ENCODE assay signal across 8 mouse cellular contexts in the genomic region with DNA sequence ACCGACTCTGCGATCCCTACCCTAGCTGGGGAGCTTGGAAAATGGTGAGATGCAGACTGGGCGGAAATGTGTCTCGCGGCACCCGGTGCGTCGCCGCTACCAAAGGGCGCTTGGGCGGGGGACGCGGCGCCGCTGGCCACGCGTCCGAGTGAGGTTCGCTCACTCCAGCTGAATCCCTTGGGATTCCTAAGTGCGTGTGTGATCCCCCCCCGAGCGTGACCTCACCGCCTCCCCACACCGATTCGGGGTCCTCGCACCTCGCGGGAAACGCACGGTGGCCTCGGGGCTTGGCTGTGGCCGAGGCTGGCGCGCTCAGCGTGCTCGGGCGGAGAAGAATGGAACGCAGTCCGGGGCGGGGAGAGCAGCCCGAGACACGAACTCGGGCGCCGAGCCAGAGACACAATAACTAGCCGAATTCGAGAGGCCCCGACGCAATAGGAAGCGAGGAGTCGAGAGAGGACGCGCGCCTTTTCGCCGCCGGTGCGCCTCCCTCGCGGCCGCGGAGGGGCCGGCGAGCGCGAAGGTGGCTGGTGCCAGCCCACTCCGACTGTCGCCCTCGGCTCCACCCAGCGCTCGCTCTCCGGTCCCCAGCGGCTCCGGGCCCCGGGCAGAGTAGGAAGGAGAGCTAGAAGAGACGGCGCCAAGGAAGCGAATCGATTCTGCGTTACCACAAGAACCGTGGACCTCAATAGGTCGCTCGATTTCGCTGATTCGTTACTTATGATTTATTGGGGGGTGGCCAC. TPM values are rescaled to one million over a fixed set of nuclear protein-coding genes. Genes with fewer than 3 reads are reported as not detected.
DNase-seq lines count a peak whose midpoint lies in the region; ATAC-seq lines count a peak whose summit lies in the region.

A gene (minus strand): TSS at position 495 of the 743 bp plus-strand sequence.

- DNase-seq in 416B (ENCODE audit: low read depth): peak; percentile 70
- DNase-seq in adrenal gland, postnatal 10 days: peak; percentile 87
- no peak for DNase-seq in liver, embryonic 13.5 days
- DNase-seq in thymus, postnatal 0 days (ENCODE audit: low spot score): peak; percentile 44

- H3K4me3 ChIP-seq in embryonic facial prominence, embryonic 15.5 days (replicated peaks): peak within 1 kb of the TSS; percentile 89
- peak within 1 kb of the TSS; percentile 75 for H3K4me3 ChIP-seq in heart, embryonic 12.5 days
- H3K4me3 ChIP-seq in kidney, embryonic 16.5 days (ENCODE audit: low read length): peak within 1 kb of the TSS; percentile 88
- H3K4me3 ChIP-seq in liver, embryonic 13.5 days (replicated peaks): peak within 1 kb of the TSS; percentile 66
- peak within 1 kb of the TSS; percentile 88 for H3K4me3 ChIP-seq in neural tube, embryonic 12.5 days

- H3K36me3 ChIP-seq in embryonic facial prominence, embryonic 15.5 days: no peaks in the 10 kb centered on the region
- 0 out of 2 replicates have a peak, but pooled peaks cover 7% of the 10 kb centered on the region for H3K36me3 ChIP-seq in heart, embryonic 12.5 days
- 0 out of 2 replicates have a peak, but pooled peaks cover 3% of the 10 kb centered on the region for H3K36me3 ChIP-seq in kidney, embryonic 16.5 days (ENCODE audit: insufficient read depth, low read length)
- H3K36me3 ChIP-seq in liver, embryonic 13.5 days: 0 out of 2 replicates have a peak, but pooled peaks cover 5% of the 10 kb centered on the region
- H3K36me3 ChIP-seq in neural tube, embryonic 12.5 days: no peaks in the 10 kb centered on the region

- H3K9ac ChIP-seq in embryonic facial prominence, embryonic 15.5 days: peak within 1 kb of the TSS; percentile 91
- H3K9ac ChIP-seq in heart, embryonic 12.5 days: peak within 1 kb of the TSS; percentile 85
- peak within 1 kb of the TSS; percentile 98 for H3K9ac ChIP-seq in kidney, embryonic 16.5 days (replicated peaks; ENCODE audit: low read length)
- peak within 1 kb of the TSS; percentile 68 for H3K9ac ChIP-seq in liver, embryonic 13.5 days
- H3K9ac ChIP-seq in neural tube, embryonic 12.5 days: peak within 1 kb of the TSS; percentile 95

- H3K27me3 ChIP-seq in embryonic facial prominence, embryonic 15.5 days: no peaks in the 10 kb centered on the region
- no peaks in the 10 kb centered on the region for H3K27me3 ChIP-seq in heart, embryonic 12.5 days (replicated peaks)
- H3K27me3 ChIP-seq in kidney, embryonic 16.5 days (ENCODE audit: insufficient read depth, low read length): no peaks in the 10 kb centered on the region
- H3K27me3 ChIP-seq in liver, embryonic 13.5 days: peaks cover 55% of the 10 kb centered on the region
- H3K27me3 ChIP-seq in neural tube, embryonic 12.5 days (replicated peaks): no peaks in the 10 kb centered on the region

- WGBS in embryonic facial prominence, embryonic 15.5 days: under 1% methylated on average over 85 of the region's 85 CpGs
- WGBS in heart, embryonic 12.5 days: under 1% methylated on average over 85 of the region's 85 CpGs
- WGBS in kidney, embryonic 16.5 days: under 1% methylated on average over 85 of the region's 85 CpGs
- under 1% methylated on average over 85 of the region's 85 CpGs for WGBS in liver, embryonic 13.5 days (ENCODE audit: insufficient replicate concordance)
- under 1% methylated on average over 85 of the region's 85 CpGs for WGBS in neural tube, embryonic 12.5 days

- peak within 1 kb of the TSS; percentile 89 for H3K4me2 ChIP-seq in embryonic facial prominence, embryonic 15.5 days (replicated peaks)
- peak within 1 kb of the TSS; percentile 92 for H3K4me2 ChIP-seq in heart, embryonic 12.5 days
- H3K4me2 ChIP-seq in kidney, embryonic 16.5 days (replicated peaks; ENCODE audit: low read depth, low read length): peak within 1 kb of the TSS; percentile 98
- H3K4me2 ChIP-seq in liver, embryonic 13.5 days: peak within 1 kb of the TSS; percentile 85
- peak within 1 kb of the TSS; percentile 81 for H3K4me2 ChIP-seq in neural tube, embryonic 12.5 days (replicated peaks)

- H3K4me1 ChIP-seq in embryonic facial prominence, embryonic 15.5 days: peaks cover 62% of the 10 kb centered on the region
- H3K4me1 ChIP-seq in heart, embryonic 12.5 days (replicated peaks): peaks cover 59% of the 10 kb centered on the region
- H3K4me1 ChIP-seq in kidney, embryonic 16.5 days (ENCODE audit: insufficient read depth, low read length): peaks cover 57% of the 10 kb centered on the region
- peaks cover 73% of the 10 kb centered on the region for H3K4me1 ChIP-seq in liver, embryonic 13.5 days (replicated peaks)
- H3K4me1 ChIP-seq in neural tube, embryonic 12.5 days: peaks cover 59% of the 10 kb centered on the region

- H3K9me3 ChIP-seq in embryonic facial prominence, embryonic 15.5 days (replicated peaks): no peaks in the 10 kb centered on the region
- H3K9me3 ChIP-seq in heart, embryonic 12.5 days (replicated peaks): no peaks in the 10 kb centered on the region
- H3K9me3 ChIP-seq in kidney, embryonic 16.5 days (ENCODE audit: low read length): no peaks in the 10 kb centered on the region
- H3K9me3 ChIP-seq in liver, embryonic 13.5 days (replicated peaks): no peaks in the 10 kb centered on the region
- no peaks in the 10 kb centered on the region for H3K9me3 ChIP-seq in neural tube, embryonic 12.5 days

- peak within 1 kb of the TSS; percentile 99 for H3K27ac ChIP-seq in embryonic facial prominence, embryonic 15.5 days (replicated peaks)
- peak within 1 kb of the TSS; percentile 99 for H3K27ac ChIP-seq in heart, embryonic 12.5 days (ENCODE audit: poor library complexity, severe bottlenecking)
- H3K27ac ChIP-seq in kidney, embryonic 16.5 days (ENCODE audit: low read length): peak within 1 kb of the TSS; percentile 99
- H3K27ac ChIP-seq in liver, embryonic 13.5 days: peak within 1 kb of the TSS; percentile 65
- H3K27ac ChIP-seq in neural tube, embryonic 12.5 days: peak within 1 kb of the TSS; percentile 95

- ATAC-seq in embryonic facial prominence, embryonic 15.5 days (ENCODE audit: insufficient number of reproducible peaks, low FRiP score, low TSS enrichment, low read depth): peak; percentile 7; the same call in 1 of the 2 replicates
- no peak for ATAC-seq in heart, embryonic 12.5 days (ENCODE audit: insufficient number of reproducible peaks, low FRiP score)
- ATAC-seq in kidney, embryonic 16.5 days (ENCODE audit: low FRiP score, low TSS enrichment): peak; percentile 8
- no peak for ATAC-seq in liver, embryonic 13.5 days (ENCODE audit: low read depth)
- ATAC-seq in neural tube, embryonic 12.5 days (ENCODE audit: low FRiP score, low read depth): peak; percentile 21; the same call in 1 of the 2 replicates

RNA-seq across cellular contexts. Expression of the gene that starts here (rescaled TPM):
- 10 to 100 TPM; 29.7 to 41.0 TPM for total RNA-seq in adrenal gland, postnatal 10 days (2021)
- 12.0 and 12.6 TPM in 2 replicates for polyA plus RNA-seq in embryonic facial prominence, embryonic 15.5 days (2015; fragmentation: Nextera tagmentation; extraction: Ambion mirVana)
- polyA plus RNA-seq in heart, embryonic 12.5 days (2016; fragmentation: Nextera tagmentation; extraction: Ambion mirVana): 11.0 and 12.3 TPM in 2 replicates
- 12.3 and 16.3 TPM in 2 replicates for polyA plus RNA-seq in kidney, embryonic 16.5 days (2015; fragmentation: Nextera tagmentation; extraction: Ambion mirVana)
- polyA plus RNA-seq in liver, embryonic 13.5 days (2015; fragmentation: Nextera tagmentation; extraction: Ambion mirVana): 2.3 and 3.6 TPM in 2 replicates
- polyA plus RNA-seq in neural tube, embryonic 12.5 days (2016; fragmentation: Nextera tagmentation; extraction: Ambion mirVana): 19.9 and 21.1 TPM in 2 replicates
- 4.8 and 5.4 TPM in 2 replicates for polyA plus RNA-seq in thymus, postnatal 0 days (2015; fragmentation: Nextera tagmentation; extraction: Ambion mirVana)

Comparison
In these comparisons a context has a peak if more than half of its experiments do, and no peak if none do; other contexts are left out.
1. ATAC-seq: peak in embryonic facial prominence, embryonic 15.5 days (single experiment), kidney, embryonic 16.5 days (single experiment) and neural tube, embryonic 12.5 days (single experiment); none in heart, embryonic 12.5 days (single experiment) and liver, embryonic 13.5 days (single experiment).
2. Peak in every context shown above with its lines, with median percentiles within 50 percentile points of each other: H3K27ac ChIP-seq, H3K4me2 ChIP-seq, H3K4me3 ChIP-seq and H3K9ac ChIP-seq.